Mouse (Mus musculus) MEL (cell line): ENCODE results near the gene Gm11444.

Experiments
- CTCF ChIP-seq, 3 experiments: IDR thresholded peaks in 2 of 3; conservative IDR thresholded peaks in 1 of 3; 2 replicates each; pipeline ENCODE4 v1.5.1; 2011 to 2012; ENCODE audit warnings: low read length in 3 of 3, low read depth in 2 of 3, mild to moderate bottlenecking in 2 of 3, improper control_type of control experiment in 1 of 3, inconsistent platforms in 1 of 3, mixed read lengths in 1 of 3, moderate library complexity in 1 of 3; ENCODE audit not compliant: control insufficient read depth in 1 of 3, insufficient read depth in 1 of 3, poor library complexity in 1 of 3, severe bottlenecking in 1 of 3
- EP300 ChIP-seq, 2 experiments: IDR thresholded peaks; 2 replicates each; pipeline ENCODE4 v1.6.1; 2011; ENCODE audit warnings: improper control_type of control experiment in 2 of 2, low read length in 2 of 2, low read depth in 1 of 2, mild to moderate bottlenecking in 1 of 2
- GABPA ChIP-seq: IDR thresholded peaks from 2 replicates; pipeline ENCODE4 v1.6.1; 2012; ENCODE audit warnings: low read depth, mild to moderate bottlenecking, inconsistent platforms, low read length, improper control_type of control experiment, moderate library complexity
- GATA1 ChIP-seq: IDR thresholded peaks from 2 replicates; pipeline ENCODE4 v1.6.1; 2011; ENCODE audit warnings: low read depth, low read length, improper control_type of control experiment
- MAFK ChIP-seq: IDR thresholded peaks from 2 replicates; pipeline ENCODE4 v1.6.1; 2011; ENCODE audit warnings: low read depth, mild to moderate bottlenecking, low read length, improper control_type of control experiment, borderline replicate concordance
- POLR2A ChIP-seq, 2 experiments: IDR thresholded peaks; 2 replicates each; pipeline ENCODE4 v1.6.1; 2011 to 2012; ENCODE audit warnings: low read length in 2 of 2, mild to moderate bottlenecking in 2 of 2, control low read depth in 1 of 2, improper control_type of control experiment in 1 of 2, low read depth in 1 of 2, moderate library complexity in 1 of 2; ENCODE audit not compliant: control insufficient read depth in 1 of 2, insufficient read depth in 1 of 2, poor library complexity in 1 of 2
- POLR2AphosphoS5 ChIP-seq: IDR thresholded peaks from 2 replicates; pipeline ENCODE4 v1.6.1; 2012; ENCODE audit warnings: low read depth, borderline replicate concordance, mild to moderate bottlenecking, inconsistent platforms, low read length, moderate library complexity, mixed read lengths

- TF ChIP-seq GATA1: no peak
- no peak for TF ChIP-seq MAFK
- TF ChIP-seq EP300 (IDR thresholded peaks at IDR 0.05; ENCODE audit: low read depth in 1 of 2, low read length in 2 of 2): no peak
- TF ChIP-seq CTCF (IDR thresholded peaks at IDR 0.05 in 2 of 3, conservative IDR thresholded peaks at IDR 0.05 in 1 of 3; ENCODE audit: control insufficient read depth in 1 of 3, insufficient read depth in 1 of 3, low read depth in 2 of 3, low read length in 3 of 3, poor library complexity in 1 of 3, severe bottlenecking in 1 of 3): no peak
- TF ChIP-seq POLR2A (IDR thresholded peaks at IDR 0.05; ENCODE audit: control insufficient read depth in 1 of 2, insufficient read depth in 1 of 2, low read depth in 1 of 2, low read length in 2 of 2, poor library complexity in 1 of 2): no peak
- no peak for TF ChIP-seq GABPA
- TF ChIP-seq POLR2AphosphoS5: no peak
Observed at GRCm38 (mm10) chr11:85811676-85812075, 38.5 kb downstream of the Gm11444 start.
